Mouse (Mus musculus) spleen, postnatal 0 days (tissue): ENCODE results near the gene Olfr1084. TPM values are rescaled to one million over a fixed set of nuclear protein-coding genes. Genes with fewer than 3 reads are reported as not detected.

ENCODE experiments used
- polyA plus RNA-seq: library from polyadenylated mRNA; unstranded; fragments of >200 nt; fragmentation: Nextera tagmentation; extraction: Ambion mirVana; gene quantifications from 2 replicates; pipeline ENCODE4 v1.2.1, GENCODE M21; 2015

Gene Olfr1084
- polyA plus RNA-seq, result not detected in 2 replicates

GRCm38 (mm10) chr2:86639625-86640024 is at the start of gene Olfr1084:
Gene Olfr1084 (minus strand): TSS chr2:86639725.

GRCm38 (mm10) chr2:86679992-86680391 is 40.5 kb upstream of the Olfr1084 start, which contains the start of gene Olfr1086:
Gene Olfr1086 (minus strand): TSS chr2:86680092.

GRCm38 (mm10) chr2:86661919-86662318 is 22.4 kb upstream of the Olfr1084 start, which contains the start of gene Olfr1085:
Gene Olfr1085 (minus strand): TSS chr2:86662019.

GRCm38 (mm10) chr2:86598866-86599265 is 40.7 kb downstream of the Olfr1084 start, which contains the start of gene Olfr1082:
Gene Olfr1082 (minus strand): TSS chr2:86598966.

Other genes starting within 250 kb of the Olfr1084 start
- gene Olfr1061, start 225.7 kb downstream of the Olfr1084 start, polyA plus RNA-seq, result not detected in 2 replicates
- not detected in 2 replicates for gene Olfr1062, start 213.0 kb downstream of the Olfr1084 start, polyA plus RNA-seq
- gene Olfr1065, start 189.1 kb downstream of the Olfr1084 start, polyA plus RNA-seq, result not detected in 2 replicates
- not detected in 2 replicates for gene Olfr1066, start 183.5 kb downstream of the Olfr1084 start, polyA plus RNA-seq
- gene Olfr228, start 152.3 kb downstream of the Olfr1084 start, polyA plus RNA-seq, result not detected in 2 replicates
- gene Olfr1076, start 131.3 kb downstream of the Olfr1084 start, polyA plus RNA-seq, result not detected in 2 replicates
- not detected in 2 replicates for gene Olfr1079, start 97.2 kb downstream of the Olfr1084 start, polyA plus RNA-seq
- not detected in 2 replicates for gene Olfr1080, start 81.5 kb downstream of the Olfr1084 start, polyA plus RNA-seq
- not detected in 2 replicates for gene Olfr1082, start 40.8 kb downstream of the Olfr1084 start, polyA plus RNA-seq
- gene Olfr1085, start 22.3 kb upstream of the Olfr1084 start, polyA plus RNA-seq, result not detected in 2 replicates
- gene Olfr1086, start 40.4 kb upstream of the Olfr1084 start, polyA plus RNA-seq, result not detected in 2 replicates
- gene Olfr1087, start 58.7 kb upstream of the Olfr1084 start, polyA plus RNA-seq, result not detected in 2 replicates
- not detected in 2 replicates for gene Olfr1089, start 94.0 kb upstream of the Olfr1084 start, polyA plus RNA-seq
- not detected in 2 replicates for gene Olfr1090, start 119.3 kb upstream of the Olfr1084 start, polyA plus RNA-seq
- not detected in 2 replicates for gene Olfr1093, start 142.8 kb upstream of the Olfr1084 start, polyA plus RNA-seq
- gene Olfr141, start 170.3 kb upstream of the Olfr1084 start, polyA plus RNA-seq, result not detected in 2 replicates
- gene Olfr1094, start 184.9 kb upstream of the Olfr1084 start, polyA plus RNA-seq, result not detected in 2 replicates
- not detected in 2 replicates for gene Olfr1095, start 212.0 kb upstream of the Olfr1084 start, polyA plus RNA-seq
- not detected in 2 replicates for gene Gm13723, start 235.1 kb upstream of the Olfr1084 start, polyA plus RNA-seq